Mouse (Mus musculus) hindbrain, embryonic 14.5 days (tissue): ENCODE measurements at regions not wholly inside any gene's neighbourhood (a gene's known extent, or its start where the extent isn't known, plus 50 kb on each side); places are given as distances from the start of the nearest gene placed in this dataset.

ENCODE experiments used
- ATAC-seq: fragments of 200-750 bp; cut with Nextera tagmentation; 2 replicates; pipeline ENCODE4 v1.8.0; 2017; ENCODE audit warnings: moderate number of reproducible peaks, mild to moderate bottlenecking, moderate TSS enrichment, moderate library complexity; ENCODE audit not compliant: low FRiP score
- DNase-seq: peaks from one replicate; pipeline ENCODE4 v3.0.0-alpha.2; 2015; ENCODE audit warnings: low spot score
- H3K27ac ChIP-seq: fragments of 300-500 bp; sonication (generic); 2 replicates; pipeline ENCODE4 v1.5.1; 2014; ENCODE audit warnings: mild to moderate bottlenecking, moderate library complexity
- H3K27me3 ChIP-seq: fragments of 300-500 bp; sonication (generic); 2 replicates; pipeline ENCODE4 v1.6.1; 2014; ENCODE audit warnings: mild to moderate bottlenecking, low read length, mixed read lengths; ENCODE audit not compliant: control insufficient read depth, insufficient read depth
- H3K36me3 ChIP-seq: fragments of 300-500 bp; sonication (generic); replicated peaks from 2 replicates; pipeline ENCODE4 v1.6.1; 2014; ENCODE audit not compliant: control insufficient read depth, insufficient read depth
- H3K4me1 ChIP-seq: fragments of 300-500 bp; sonication (generic); replicated peaks from 2 replicates; pipeline ENCODE4 v1.6.1; 2014; ENCODE audit warnings: antibody characterized with exemption, low read length, mixed read lengths; ENCODE audit not compliant: control insufficient read depth, insufficient read depth
- H3K4me2 ChIP-seq: fragments of 300-500 bp; sonication (generic); replicated peaks from 2 replicates; pipeline ENCODE4 v1.6.1; 2014; ENCODE audit warnings: mild to moderate bottlenecking, moderate library complexity
- H3K4me3 ChIP-seq: fragments of 300-500 bp; sonication (generic); replicated peaks from 2 replicates; pipeline ENCODE4 v1.5.1; 2014; ENCODE audit warnings: mild to moderate bottlenecking, low read length
- H3K9ac ChIP-seq: fragments of 300-500 bp; sonication (generic); 2 replicates; pipeline ENCODE4 v1.6.1; 2014
- H3K9me3 ChIP-seq: fragments of 300-500 bp; sonication (generic); 2 replicates; pipeline ENCODE4 v1.6.1; 2016; ENCODE audit warnings: low read length; ENCODE audit not compliant: control insufficient read depth
- WGBS: fragments of 180-500 bp; shearing (Covaris S2); extraction: QIAGEN DNeasy Blood & Tissue Kit; methylation state at CpG from one replicate; pipeline ENCODE4 v1.1.7; 2014; 5-methylcytosine and 5-hydroxymethylcytosine counted together

GRCm38 (mm10) chr2:159981694-159982093 lies 352.3 kb downstream of the Gm826 start:
- no peak overlapping the region for H3K4me2 ChIP-seq
- H3K27me3 ChIP-seq = no peaks in the 10 kb centered on the region
- no peaks in the 10 kb centered on the region for H3K36me3 ChIP-seq
- H3K9ac ChIP-seq = no peak overlapping the region
- H3K4me3 ChIP-seq = no peak overlapping the region
- no peak for DNase-seq
- H3K4me1 ChIP-seq = no peaks in the 10 kb centered on the region
- no peak overlapping the region for H3K27ac ChIP-seq
- ATAC-seq = no peak
- H3K9me3 ChIP-seq = no peaks in the 10 kb centered on the region
- 89% methylated on average over 3 of the region's 3 CpGs for WGBS

DNA sequence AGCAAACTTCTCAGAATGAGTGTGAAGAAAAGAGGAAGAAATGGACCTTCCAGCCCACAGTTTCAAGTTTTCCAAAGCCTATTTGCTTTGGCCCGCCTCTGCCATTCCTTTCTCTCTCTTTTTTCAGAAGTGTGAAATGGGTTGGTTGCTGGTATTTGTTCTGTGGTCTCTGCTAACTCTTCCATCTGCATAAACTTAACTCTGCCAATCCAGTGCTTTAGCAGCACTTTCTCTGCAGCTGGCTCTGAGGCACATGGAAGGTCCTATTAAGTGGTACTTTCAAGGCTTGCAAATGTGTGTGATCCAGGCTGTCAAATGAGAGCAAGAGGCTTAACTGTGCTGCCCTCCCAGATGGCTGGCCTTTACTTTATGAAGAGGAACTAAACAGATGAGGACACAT lies 383.6 kb downstream of the Gm826 start:
- no peaks in the 10 kb centered on the region for H3K36me3 ChIP-seq
- H3K9me3 ChIP-seq = no peaks in the 10 kb centered on the region
- ATAC-seq (no peak), DNase-seq (no peak)
- no peak overlapping the region for H3K27ac ChIP-seq
- H3K9ac ChIP-seq = no peak overlapping the region
- H3K4me3 ChIP-seq = no peak overlapping the region
- no peaks in the 10 kb centered on the region for H3K4me1 ChIP-seq
- WGBS = 71% methylated on average over 1 of the region's 1 CpGs
- H3K4me2 ChIP-seq = no peak overlapping the region
- H3K27me3 ChIP-seq = no peaks in the 10 kb centered on the region

- no peak overlapping the region for H3K4me3 ChIP-seq
- no peaks in the 10 kb centered on the region for H3K4me1 ChIP-seq
- H3K4me2 ChIP-seq = no peak overlapping the region
- H3K9ac ChIP-seq = no peak overlapping the region
- DNase-seq (no peak), ATAC-seq (no peak)
- no peaks in the 10 kb centered on the region for H3K9me3 ChIP-seq
- WGBS = 91% methylated on average over 4 of the region's 4 CpGs
- no peaks in the 10 kb centered on the region for H3K27me3 ChIP-seq
- H3K36me3 ChIP-seq = no peaks in the 10 kb centered on the region
- H3K27ac ChIP-seq = no peak overlapping the region
These were observed 384.9 kb downstream of the Gm826 start for GRCm38 (mm10) chr2:159949046-159949445.

DNA sequence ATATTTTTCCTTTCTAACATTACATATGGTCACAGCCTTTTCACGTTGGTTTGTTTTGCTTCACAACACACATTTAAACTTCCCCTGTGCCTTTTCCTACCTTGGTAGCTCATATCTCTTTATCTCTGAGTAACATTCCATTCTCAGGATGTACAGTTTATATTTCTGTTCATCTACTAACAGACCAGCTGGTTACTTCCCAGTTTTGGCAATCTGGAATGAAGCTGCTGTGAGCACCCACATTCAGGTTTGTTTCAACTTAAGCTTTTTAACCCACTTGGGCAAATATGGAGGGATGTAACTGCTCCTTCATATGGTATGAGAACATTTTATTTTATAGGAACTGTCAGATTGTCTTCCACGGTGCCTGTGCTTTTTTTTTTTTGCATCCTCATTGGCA lies 403.2 kb downstream of the Gm826 start:
- Histone ChIP-seq H3K27ac (no peak overlapping the region), H3K9me3 (no peaks in the 10 kb centered on the region), H3K27me3 (no peaks in the 10 kb centered on the region), H3K4me2 (no peak overlapping the region), H3K9ac (no peak overlapping the region), H3K4me1 (no peaks in the 10 kb centered on the region), H3K36me3 (no peaks in the 10 kb centered on the region), H3K4me3 (no peak overlapping the region)
- DNase-seq (no peak), ATAC-seq (no peak)
- WGBS = 95% methylated on average over 2 of the region's 2 CpGs

- Histone ChIP-seq H3K4me1 (no peaks in the 10 kb centered on the region), H3K36me3 (no peaks in the 10 kb centered on the region), H3K4me3 (no peak overlapping the region), H3K4me2 (no peak overlapping the region), H3K9ac (no peak overlapping the region), H3K27ac (no peak overlapping the region), H3K9me3 (no peaks in the 10 kb centered on the region), H3K27me3 (no peaks in the 10 kb centered on the region)
- DNase-seq = no peak
- ATAC-seq = no peak
- WGBS = 82% methylated on average over 2 of the region's 2 CpGs
These were observed 444.3 kb downstream of the Gm826 start for GRCm38 (mm10) chr2:159889701-159890100.

- ATAC-seq (no peak), DNase-seq (no peak)
- Histone ChIP-seq H3K4me3 (no peak overlapping the region), H3K9ac (no peak overlapping the region), H3K4me1 (no peaks in the 10 kb centered on the region), H3K27me3 (no peaks in the 10 kb centered on the region), H3K9me3 (no peaks in the 10 kb centered on the region), H3K27ac (no peak overlapping the region), H3K4me2 (no peak overlapping the region), H3K36me3 (no peaks in the 10 kb centered on the region)
- WGBS = 78% methylated on average over 6 of the region's 6 CpGs
These were observed 449.0 kb downstream of the Gm826 start for GRCm38 (mm10) chr2:159884773-159885459.

GRCm38 (mm10) chr2:159866981-159867380 lies 467.0 kb downstream of the Gm826 start:
- no peak overlapping the region for H3K27ac ChIP-seq
- no peak overlapping the region for H3K4me3 ChIP-seq
- no peak overlapping the region for H3K9ac ChIP-seq
- H3K4me1 ChIP-seq = no peaks in the 10 kb centered on the region
- no peaks in the 10 kb centered on the region for H3K27me3 ChIP-seq
- ATAC-seq (no peak), DNase-seq (no peak)
- no peak overlapping the region for H3K4me2 ChIP-seq
- no peaks in the 10 kb centered on the region for H3K9me3 ChIP-seq
- H3K36me3 ChIP-seq = no peaks in the 10 kb centered on the region
- WGBS = 59% methylated on average over 2 of the region's 2 CpGs

DNA sequence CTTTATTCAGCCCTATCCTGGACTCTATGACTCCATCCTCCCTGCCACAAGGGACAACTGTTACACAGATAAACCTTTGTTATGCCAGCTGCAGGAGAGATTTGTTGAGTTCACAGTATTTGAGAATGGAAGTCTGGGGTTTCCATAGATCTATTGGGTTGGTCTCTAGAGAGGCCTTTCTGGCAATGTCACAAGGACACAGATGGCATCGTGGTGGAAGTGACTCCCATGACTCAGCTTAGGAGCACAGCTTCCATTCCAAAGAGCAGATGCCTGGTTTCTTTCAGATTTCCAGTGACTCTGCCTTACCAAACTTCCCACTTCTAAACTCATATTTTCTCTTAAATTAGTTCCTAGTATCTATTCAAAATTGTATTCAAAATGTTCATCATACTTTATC lies 467.6 kb downstream of the Gm826 start:
- WGBS = 65% methylated on average over 1 of the region's 1 CpGs
- Histone ChIP-seq H3K9me3 (no peaks in the 10 kb centered on the region), H3K4me2 (no peak overlapping the region), H3K27me3 (no peaks in the 10 kb centered on the region), H3K36me3 (no peaks in the 10 kb centered on the region), H3K4me1 (no peaks in the 10 kb centered on the region), H3K27ac (no peak overlapping the region), H3K9ac (no peak overlapping the region), H3K4me3 (no peak overlapping the region)
- ATAC-seq (no peak), DNase-seq (no peak)

DNA sequence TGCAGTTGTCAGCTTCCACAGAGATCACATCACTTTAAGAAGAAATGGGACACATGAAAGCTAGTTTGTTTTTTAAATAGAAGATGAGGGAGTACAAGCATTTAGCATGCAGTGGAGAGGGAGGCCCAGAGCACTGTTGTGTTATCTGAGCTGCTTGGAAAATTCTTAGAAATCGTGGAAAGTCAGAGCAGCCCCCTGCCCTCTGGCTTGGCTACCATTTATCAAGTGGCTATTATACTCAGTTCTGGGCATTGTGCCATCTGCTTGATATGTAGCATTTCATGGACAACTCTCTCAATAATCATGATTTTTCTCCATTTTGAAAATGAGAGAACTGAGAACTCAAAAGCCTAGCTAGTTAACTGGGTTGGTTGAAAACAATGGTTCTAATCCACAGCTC lies 470.8 kb downstream of the Gm826 start:
- no peaks in the 10 kb centered on the region for H3K36me3 ChIP-seq
- no peak for DNase-seq
- no peak overlapping the region for H3K4me2 ChIP-seq
- no peak overlapping the region for H3K9ac ChIP-seq
- no peak overlapping the region for H3K27ac ChIP-seq
- ATAC-seq = no peak
- no peaks in the 10 kb centered on the region for H3K9me3 ChIP-seq
- no peaks in the 10 kb centered on the region for H3K27me3 ChIP-seq
- no peak overlapping the region for H3K4me3 ChIP-seq
- H3K4me1 ChIP-seq = no peaks in the 10 kb centered on the region
- 34% methylated on average over 1 of the region's 1 CpGs for WGBS
